Mouse (Mus musculus): ENCODE measurements around the gene Praf2. TPM values are rescaled to one million over a fixed set of nuclear protein-coding genes. Genes with fewer than 3 reads are reported as not detected.
A peak's percentile ranks its signal among the peaks of the same experiment; 100 is the strongest.

Gene Praf2
- polyA plus RNA-seq, 1 experiment from 2014 or later: 71.2 TPM

DNA sequence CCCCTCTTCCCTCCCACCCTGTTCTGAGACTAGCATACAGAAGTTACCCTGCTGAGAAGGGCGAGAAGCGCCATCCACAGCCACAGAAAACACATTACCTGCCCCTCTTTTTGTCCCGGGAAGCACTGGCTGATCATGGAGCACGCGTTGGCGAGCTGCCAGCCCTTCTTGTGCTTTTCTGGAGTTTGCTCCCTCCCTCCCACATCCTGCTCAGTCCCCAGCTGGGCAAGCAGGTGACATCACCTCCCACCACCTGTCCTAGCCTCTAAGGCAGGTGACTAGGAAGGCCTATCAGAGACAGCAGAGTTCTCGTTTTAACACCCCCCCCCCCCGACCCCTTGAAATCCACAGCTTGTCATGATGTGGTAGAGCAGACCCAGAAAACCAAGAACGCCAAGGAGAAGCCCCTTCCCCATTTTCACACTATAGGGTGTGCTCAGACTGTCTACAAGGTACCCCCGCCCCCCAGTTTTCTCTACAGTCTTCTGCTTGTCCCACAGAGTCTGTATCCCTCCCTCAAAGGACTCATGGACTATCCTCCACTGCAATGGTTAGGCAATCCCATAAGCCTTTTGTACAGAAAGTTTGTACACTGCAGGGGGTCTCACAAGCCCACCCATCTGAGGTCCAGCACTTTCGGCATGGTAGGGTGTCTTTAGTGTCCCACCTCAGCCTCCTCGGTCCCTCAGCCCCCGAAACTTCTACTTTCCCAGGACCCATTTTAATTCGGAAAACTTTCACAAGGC, 11.3 kb downstream of the Praf2 start:
- H3K36me3 ChIP-seq (ENCODE audit: insufficient read depth): peaks cover 8% of the 10 kb centered on the region; the same call in 1 of the 2 replicates
- H3K9ac ChIP-seq: no peak overlapping the region
- 47% methylated on average over 14 of the region's 14 CpGs for WGBS
- TF ChIP-seq CTCF (IDR thresholded peaks at IDR 0.05; ENCODE audit: low read depth): no peak
- H3K4me1 ChIP-seq (ENCODE audit: insufficient read depth): no peaks in the 10 kb centered on the region
- H3K27me3 ChIP-seq (ENCODE audit: insufficient read depth, low read length): no peaks in the 10 kb centered on the region
- peak overlapping the region; percentile 41 for H3K4me2 ChIP-seq
- H3K9me3 ChIP-seq (ENCODE audit: low read depth, low read length): no peaks in the 10 kb centered on the region
- DNase-seq (peak; percentile 77), ATAC-seq (ENCODE audit: insufficient read depth) (peak; percentile 79)
- H3K4me3 ChIP-seq (ENCODE audit: low read depth, low read length): peak overlapping the region; percentile 15; the same call in 1 of the 2 replicates
- H3K27ac ChIP-seq (ENCODE audit: low read depth): peak overlapping the region; percentile 65

DNA sequence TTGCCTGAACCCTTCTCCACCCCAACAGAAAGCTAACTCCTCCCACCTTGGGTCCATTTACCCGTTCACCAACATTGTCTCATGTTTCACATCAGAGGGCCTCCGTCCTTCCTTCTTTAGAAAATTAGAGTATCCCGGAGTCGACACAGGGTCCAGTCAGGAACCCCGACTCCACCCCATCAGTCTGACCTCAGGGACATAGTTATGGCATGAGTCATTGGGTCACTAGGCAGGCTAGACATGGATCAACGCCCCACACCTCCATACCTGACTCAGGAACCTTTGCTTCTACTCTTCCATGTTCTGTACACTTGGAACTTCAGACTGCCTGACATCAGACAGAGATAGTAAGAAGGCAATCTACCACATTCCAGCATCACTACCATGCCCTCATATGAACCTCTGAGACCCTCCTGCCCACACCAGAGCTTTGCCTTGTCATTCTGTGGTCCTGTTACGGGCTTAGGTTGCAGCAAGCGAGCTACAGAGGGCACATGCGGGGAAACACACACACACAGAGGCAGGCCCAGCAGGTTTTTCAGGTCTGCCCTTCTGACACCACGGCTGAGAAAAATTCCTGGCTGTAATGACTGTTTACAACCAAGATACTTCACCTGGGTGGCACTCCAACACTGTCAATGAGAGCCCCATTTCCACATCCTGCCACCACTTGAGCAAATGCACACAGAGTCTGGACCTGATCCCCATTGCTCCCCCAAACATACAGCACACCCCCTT, 12.0 kb downstream of the Praf2 start:
- ATAC-seq (ENCODE audit: insufficient read depth) (peak; percentile 70), DNase-seq (peak; percentile 58)
- Histone ChIP-seq H3K27ac (ENCODE audit: low read depth) (peak overlapping the region; percentile 63), H3K9me3 (ENCODE audit: low read depth, low read length) (no peaks in the 10 kb centered on the region), H3K27me3 (ENCODE audit: insufficient read depth, low read length) (no peaks in the 10 kb centered on the region), H3K4me3 (ENCODE audit: low read depth, low read length) (peak overlapping the region; percentile 4; the same call in 1 of the 2 replicates), H3K9ac (no peak overlapping the region; the same call in 1 of the 2 replicates), H3K36me3 (ENCODE audit: insufficient read depth) (peaks cover 4% of the 10 kb centered on the region; the same call in 1 of the 2 replicates), H3K4me1 (ENCODE audit: insufficient read depth) (no peaks in the 10 kb centered on the region), H3K4me2 (peak overlapping the region; percentile 41)
- TF ChIP-seq CTCF (IDR thresholded peaks at IDR 0.05; ENCODE audit: low read depth): no peak
- 46% methylated on average over 10 of the region's 10 CpGs for WGBS

- DNase-seq: no peak
- no peaks in the 10 kb centered on the region for H3K4me1 ChIP-seq (ENCODE audit: insufficient read depth)
- H3K27ac ChIP-seq (ENCODE audit: low read depth): 0 out of 2 replicates have a peak overlapping the region, but pooled peaks have one; percentile 63
- WGBS: 66% methylated on average over 5 of the region's 5 CpGs
- no peak for TF ChIP-seq CTCF (IDR thresholded peaks at IDR 0.05; ENCODE audit: low read depth)
- ATAC-seq (ENCODE audit: insufficient read depth): no peak
- peaks cover 4% of the 10 kb centered on the region; the same call in 1 of the 2 replicates for H3K36me3 ChIP-seq (ENCODE audit: insufficient read depth)
- peak overlapping the region; percentile 41 for H3K4me2 ChIP-seq
- no peaks in the 10 kb centered on the region for H3K9me3 ChIP-seq (ENCODE audit: low read depth, low read length)
- no peak overlapping the region for H3K9ac ChIP-seq
- H3K4me3 ChIP-seq (ENCODE audit: low read depth, low read length): peak overlapping the region; percentile 17
- H3K27me3 ChIP-seq (ENCODE audit: insufficient read depth, low read length): no peaks in the 10 kb centered on the region
Observed at GRCm38 (mm10) chrX:7741103-7741502, 12.9 kb downstream of the Praf2 start.

DNA sequence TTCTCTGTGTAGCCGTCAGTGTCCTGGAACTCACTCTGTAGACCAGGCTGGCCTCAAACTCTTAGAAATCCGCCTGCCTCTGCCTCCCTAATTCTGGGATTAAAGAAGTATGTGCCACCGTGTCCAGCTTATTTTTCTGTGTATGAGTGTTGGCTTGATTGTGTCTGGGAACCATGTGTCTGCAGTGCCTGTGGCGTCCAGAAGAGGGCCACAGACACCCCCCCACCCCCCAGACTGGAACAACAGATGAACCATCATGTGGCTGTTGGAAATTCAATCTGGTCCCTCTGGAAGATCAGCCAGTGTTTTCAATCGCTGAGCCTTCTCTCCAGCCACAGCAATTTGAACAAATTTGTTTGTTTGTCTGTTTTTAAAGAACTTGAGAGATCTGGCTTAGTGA, 15.2 kb downstream of the Praf2 start:
- H3K27ac ChIP-seq (ENCODE audit: low read depth): no peak overlapping the region
- no peak overlapping the region for H3K9ac ChIP-seq
- peak; percentile 30 for TF ChIP-seq CTCF (IDR thresholded peaks at IDR 0.05; ENCODE audit: low read depth)
- H3K27me3 ChIP-seq (ENCODE audit: insufficient read depth, low read length): no peaks in the 10 kb centered on the region
- WGBS: 55% methylated on average over 5 of the region's 5 CpGs
- H3K9me3 ChIP-seq (ENCODE audit: low read depth, low read length): no peaks in the 10 kb centered on the region
- no peak overlapping the region for H3K4me3 ChIP-seq (ENCODE audit: low read depth, low read length)
- H3K4me2 ChIP-seq: no peak overlapping the region
- no peak for DNase-seq
- no peaks in the 10 kb centered on the region for H3K4me1 ChIP-seq (ENCODE audit: insufficient read depth)
- no peaks in the 10 kb centered on the region for H3K36me3 ChIP-seq (ENCODE audit: insufficient read depth)
- no peak for ATAC-seq (ENCODE audit: insufficient read depth)

DNA sequence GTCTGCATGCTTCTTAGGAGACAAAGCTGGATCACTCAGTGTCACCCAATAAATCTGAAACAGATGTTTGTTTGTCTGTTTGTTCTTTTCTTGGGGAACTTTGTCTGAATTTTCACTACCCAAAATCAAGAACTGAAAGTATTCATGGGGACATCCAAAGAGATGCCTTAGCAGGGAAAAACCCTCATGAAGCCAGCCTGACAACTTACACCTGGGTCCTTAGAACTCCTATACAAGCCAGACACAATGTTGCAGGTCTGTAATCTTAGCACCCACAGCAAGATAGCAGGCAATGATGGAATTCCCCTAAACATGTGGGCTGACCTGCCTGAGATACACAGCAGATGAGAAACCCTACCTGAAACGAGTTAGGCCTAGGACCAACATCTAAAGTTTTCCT, 16.7 kb downstream of the Praf2 start:
- Histone ChIP-seq H3K27me3 (ENCODE audit: insufficient read depth, low read length) (no peaks in the 10 kb centered on the region), H3K9me3 (ENCODE audit: low read depth, low read length) (no peaks in the 10 kb centered on the region), H3K9ac (no peak overlapping the region), H3K36me3 (ENCODE audit: insufficient read depth) (no peaks in the 10 kb centered on the region), H3K4me1 (ENCODE audit: insufficient read depth) (no peaks in the 10 kb centered on the region), H3K27ac (ENCODE audit: low read depth) (no peak overlapping the region), H3K4me3 (ENCODE audit: low read depth, low read length) (no peak overlapping the region), H3K4me2 (no peak overlapping the region)
- TF ChIP-seq CTCF (IDR thresholded peaks at IDR 0.05; ENCODE audit: low read depth): no peak
- WGBS: 36% methylated on average over 1 of the region's 1 CpGs
- ATAC-seq (ENCODE audit: insufficient read depth): no peak
- DNase-seq: no peak

DNA sequence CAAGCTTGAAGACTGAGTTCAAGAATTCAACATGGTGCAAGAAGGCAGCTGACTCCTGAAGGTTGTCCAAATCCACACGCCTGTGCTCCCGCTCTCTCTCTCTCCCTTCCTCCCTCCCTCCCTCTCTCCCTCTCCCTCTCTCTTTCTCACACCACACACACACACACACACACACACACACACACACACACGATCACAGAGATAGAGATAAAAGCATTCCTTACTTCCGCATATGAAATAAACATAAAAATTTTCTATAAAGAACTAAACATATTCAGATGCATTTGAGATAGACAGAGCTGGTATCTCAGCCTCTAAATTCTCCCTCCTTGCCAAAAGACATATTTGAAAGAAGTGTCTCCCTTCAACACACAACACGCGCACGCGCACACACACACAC, 17.2 kb downstream of the Praf2 start:
- H3K9me3 ChIP-seq (ENCODE audit: low read depth, low read length): no peaks in the 10 kb centered on the region
- TF ChIP-seq CTCF (IDR thresholded peaks at IDR 0.05; ENCODE audit: low read depth): no peak
- no peaks in the 10 kb centered on the region for H3K27me3 ChIP-seq (ENCODE audit: insufficient read depth, low read length)
- H3K9ac ChIP-seq: no peak overlapping the region
- no peak overlapping the region for H3K4me2 ChIP-seq
- DNase-seq: no peak
- no peaks in the 10 kb centered on the region for H3K4me1 ChIP-seq (ENCODE audit: insufficient read depth)
- no peak overlapping the region for H3K4me3 ChIP-seq (ENCODE audit: low read depth, low read length)
- WGBS: 82% methylated on average over 8 of the region's 8 CpGs
- H3K36me3 ChIP-seq (ENCODE audit: insufficient read depth): no peaks in the 10 kb centered on the region
- no peak for ATAC-seq (ENCODE audit: insufficient read depth)
- no peak overlapping the region for H3K27ac ChIP-seq (ENCODE audit: low read depth)

All from lung, embryonic 14.5 days (tissue).